Mouse (Mus musculus) limb, embryonic 11.5 days (tissue): ENCODE measurements around the gene Atf1. TPM values are rescaled to one million over a fixed set of nuclear protein-coding genes. Genes with fewer than 3 reads are reported as not detected.
"Not testable (repeated sequence)": the region's sequence is repeated elsewhere in the genome, so short reads cannot be mapped to it uniquely, and the experiment has no call there.

Experiments used
- ATAC-seq: fragments of 200-750 bp; cut with Nextera tagmentation; 2 replicates; pipeline ENCODE4 v1.8.0; 2017; ENCODE audit warnings: low read depth; ENCODE audit not compliant: insufficient number of reproducible peaks, low FRiP score, low TSS enrichment
- DNase-seq: peaks from one replicate; pipeline ENCODE4 v3.0.0-alpha.2; 2015; ENCODE audit warnings: low spot score
- H3K27ac ChIP-seq: fragments of 300-500 bp; sonication (generic); replicated peaks from 2 replicates; pipeline ENCODE4 v1.5.1; 2014; ENCODE audit warnings: low read depth, mild to moderate bottlenecking, low read length
- H3K27me3 ChIP-seq: fragments of 300-500 bp; sonication (generic); 2 replicates; pipeline ENCODE4 v1.6.1; 2014; ENCODE audit warnings: mild to moderate bottlenecking, low read length, mixed read lengths; ENCODE audit not compliant: control insufficient read depth, insufficient read depth
- H3K36me3 ChIP-seq: fragments of 300-500 bp; sonication (generic); 2 replicates; pipeline ENCODE4 v1.6.1; 2014; ENCODE audit warnings: mild to moderate bottlenecking, low read length, moderate library complexity, mixed read lengths; ENCODE audit not compliant: control insufficient read depth, insufficient read depth
- H3K4me1 ChIP-seq: fragments of 300-500 bp; sonication (generic); 2 replicates; pipeline ENCODE4 v1.6.1; 2014; ENCODE audit warnings: low read length, mixed read lengths; ENCODE audit not compliant: control insufficient read depth, insufficient read depth
- H3K4me2 ChIP-seq: fragments of 300-500 bp; sonication (generic); 2 replicates; pipeline ENCODE4 v1.6.1; 2014; ENCODE audit warnings: low read depth, mild to moderate bottlenecking, moderate library complexity; ENCODE audit not compliant: severe bottlenecking
- H3K4me3 ChIP-seq: fragments of 300-500 bp; sonication (generic); 2 replicates; pipeline ENCODE4 v1.5.1; 2014; ENCODE audit warnings: low read depth, low read length
- H3K9ac ChIP-seq: fragments of 300-500 bp; sonication (generic); 2 replicates; pipeline ENCODE4 v1.6.1; 2014; ENCODE audit warnings: mild to moderate bottlenecking, low read length
- H3K9me3 ChIP-seq: fragments of 300-500 bp; sonication (generic); 2 replicates; pipeline ENCODE4 v1.6.1; 2016; ENCODE audit warnings: low read length; ENCODE audit not compliant: control insufficient read depth
- WGBS: fragments of 180-500 bp; shearing (Covaris S2); extraction: QIAGEN DNeasy Blood & Tissue Kit; methylation state at CpG from one replicate; pipeline ENCODE4 v1.1.7; 2014; 5-methylcytosine and 5-hydroxymethylcytosine counted together
- polyA plus RNA-seq: library from polyadenylated mRNA; unstranded; fragments of >200 nt; fragmentation: Nextera tagmentation; extraction: Ambion mirVana; gene quantifications from 2 replicates; pipeline ENCODE4 v1.2.1, GENCODE M21; 2014

The Atf1 gene
- polyA plus RNA-seq, 1 experiment from 2014 or later = 44.5 TPM

DNA sequence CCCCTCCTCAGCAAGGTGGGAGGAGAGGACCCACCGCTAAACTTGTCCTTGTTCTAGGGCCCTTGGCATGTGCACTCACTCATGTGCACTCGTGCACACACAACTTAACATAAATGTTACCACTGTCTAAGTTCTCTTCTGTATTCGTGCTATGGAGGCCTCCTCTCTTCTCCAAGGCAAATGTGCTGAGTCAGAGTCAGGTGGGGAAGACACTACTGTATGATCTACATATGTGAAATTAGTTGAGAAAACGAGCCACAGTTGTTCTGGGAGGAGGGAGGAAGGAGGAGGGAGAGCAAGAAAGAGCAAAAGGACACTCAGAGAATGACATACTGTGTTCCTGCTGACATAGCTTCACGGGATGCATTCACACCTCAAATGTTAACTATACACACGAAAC lies 72.9 kb downstream of the Atf1 start:
- no peaks in the 10 kb centered on the region for H3K36me3 ChIP-seq
- H3K4me1 ChIP-seq = no peaks in the 10 kb centered on the region
- no peaks in the 10 kb centered on the region for H3K9me3 ChIP-seq
- no peak overlapping the region for H3K4me3 ChIP-seq
- WGBS = 86% methylated on average over 6 of the region's 6 CpGs
- no peaks in the 10 kb centered on the region for H3K27me3 ChIP-seq
- no peak overlapping the region for H3K27ac ChIP-seq
- no peak overlapping the region for H3K9ac ChIP-seq
- DNase-seq (no peak), ATAC-seq (no peak)
- H3K4me2 ChIP-seq = no peak overlapping the region

- DNase-seq (no peak), ATAC-seq (no peak)
- Histone ChIP-seq H3K9me3 (no peaks in the 10 kb centered on the region), H3K4me1 (no peaks in the 10 kb centered on the region), H3K4me2 (no peak overlapping the region), H3K27ac (no peak overlapping the region), H3K9ac (no peak overlapping the region), H3K36me3 (no peaks in the 10 kb centered on the region), H3K4me3 (no peak overlapping the region), H3K27me3 (no peaks in the 10 kb centered on the region)
- WGBS = 86% methylated on average over 15 of the region's 15 CpGs
Observed at GRCm38 (mm10) chr15:100301556-100301955, 73.9 kb downstream of the Atf1 start.

GRCm38 (mm10) chr15:100303428-100304018 lies 75.9 kb downstream of the Atf1 start:
- no peak for ATAC-seq
- WGBS = 67% methylated on average over 8 of the region's 8 CpGs
- Histone ChIP-seq H3K4me1 (no peaks in the 10 kb centered on the region), H3K9me3 (no peaks in the 10 kb centered on the region), H3K4me2 (no peak overlapping the region), H3K4me3 (no peak overlapping the region), H3K27ac (no peak overlapping the region), H3K9ac (no peak overlapping the region), H3K27me3 (no peaks in the 10 kb centered on the region), H3K36me3 (no peaks in the 10 kb centered on the region)
- DNase-seq = no peak

DNA sequence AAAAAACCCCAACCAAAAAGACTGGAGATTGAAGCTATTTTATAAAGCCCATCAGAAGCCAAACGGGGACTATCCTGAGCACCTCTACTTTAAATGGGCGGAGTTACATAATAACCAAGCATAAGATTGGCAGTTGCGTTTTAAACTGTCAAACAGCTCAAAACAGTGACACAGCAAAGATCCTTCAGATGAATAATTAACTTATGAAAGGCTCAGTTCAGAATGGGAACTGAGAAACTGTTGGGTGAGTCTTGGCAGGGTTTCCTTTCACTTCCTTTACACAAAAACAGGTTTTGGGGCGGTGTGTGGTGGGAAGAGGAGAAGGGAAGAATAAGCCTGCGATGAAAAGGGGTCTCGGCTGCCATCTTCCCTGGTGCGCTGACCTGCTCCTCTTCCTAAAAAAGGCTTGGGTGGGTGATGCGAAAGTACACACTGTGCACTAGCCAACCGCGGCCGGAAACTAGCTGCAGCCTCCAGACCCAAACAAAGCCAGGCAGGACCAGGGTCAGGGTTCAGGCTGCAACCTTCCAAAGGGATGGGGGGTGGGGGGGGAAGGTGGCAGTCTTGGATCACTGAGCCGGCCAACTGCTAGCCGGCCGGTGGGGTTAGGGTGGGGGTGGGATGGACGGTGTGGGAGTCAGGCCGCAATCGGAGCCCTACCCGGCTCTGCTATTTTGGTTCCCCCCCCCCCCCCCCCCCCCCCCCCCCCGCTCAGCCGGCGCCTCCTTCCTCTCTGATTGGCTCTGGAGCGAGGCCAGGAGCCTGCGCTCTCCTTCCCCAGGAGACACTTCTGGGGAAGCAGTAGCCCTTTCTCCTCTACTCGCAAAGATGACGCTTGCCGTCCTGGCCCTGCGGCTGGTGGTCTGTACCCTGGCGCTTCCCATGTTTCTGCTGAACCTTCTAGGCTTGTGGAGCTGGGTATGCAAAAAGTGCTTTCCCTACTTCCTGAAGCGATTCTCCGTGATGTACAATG lies 76.7 kb downstream of the Atf1 start, which contains the start of gene Mettl7a1:
Gene Mettl7a1, plus strand, starts transcription at position 122 of the 973 bp plus-strand sequence.
- Histone ChIP-seq H3K27ac (no peak within 1 kb of the TSS), H3K4me3 (peak within 1 kb of the TSS; percentile 43), H3K4me1 (no peaks in the 10 kb centered on the region), H3K27me3 (no peaks in the 10 kb centered on the region), H3K36me3 (no peaks in the 10 kb centered on the region), H3K9me3 (no peaks in the 10 kb centered on the region), H3K4me2 (peak within 1 kb of the TSS; percentile 70), H3K9ac (peak within 1 kb of the TSS; percentile 59)
- ATAC-seq (peak; percentile 67; the same call in 1 of the 2 replicates), DNase-seq (peak; percentile 72)
- 5% methylated on average over 22 of the region's 30 CpGs for WGBS

- DNase-seq (no peak), ATAC-seq (no peak)
- WGBS = 77% methylated on average over 2 of the region's 2 CpGs
- Histone ChIP-seq H3K4me2 (no peak overlapping the region), H3K27ac (no peak overlapping the region), H3K4me3 (no peak overlapping the region), H3K27me3 (no peaks in the 10 kb centered on the region), H3K36me3 (no peaks in the 10 kb centered on the region), H3K4me1 (no peaks in the 10 kb centered on the region), H3K9me3 (no peaks in the 10 kb centered on the region), H3K9ac (no peak overlapping the region)
Observed at GRCm38 (mm10) chr15:100306201-100306600, 78.6 kb downstream of the Atf1 start.

GRCm38 (mm10) chr15:100307438-100308096 lies 79.9 kb downstream of the Atf1 start:
- not testable (repeated sequence) for H3K4me1 ChIP-seq, H3K27me3 ChIP-seq, H3K9me3 ChIP-seq, H3K27ac ChIP-seq, H3K36me3 ChIP-seq, H3K9ac ChIP-seq, ATAC-seq, H3K4me3 ChIP-seq, H3K4me2 ChIP-seq
- peak; percentile 44 for DNase-seq
- 41% methylated on average over 11 of the region's 11 CpGs for WGBS

Other genes with a start within 250 kb of the Atf1 start
- gene Dip2b, start 189.2 kb upstream of the Atf1 start, polyA plus RNA-seq = 18.5 and 20.3 TPM in 2 replicates
- gene Tmprss12, start 53.0 kb downstream of the Atf1 start, polyA plus RNA-seq = not detected in 2 replicates
- gene Mettl7a1, start 76.3 kb downstream of the Atf1 start, polyA plus RNA-seq = 1.9 and 3.0 TPM in 2 replicates
- not detected in 2 replicates for gene Mettl7a3, start 107.1 kb downstream of the Atf1 start, polyA plus RNA-seq
- gene Methig1, start 125.3 kb downstream of the Atf1 start, polyA plus RNA-seq = not detected in 2 replicates
- not detected in 2 replicates for gene Mettl7a2, start 125.4 kb downstream of the Atf1 start, polyA plus RNA-seq
- not detected in 2 replicates for gene Higd1c, start 136.7 kb downstream of the Atf1 start, polyA plus RNA-seq
- gene Gm5475, start 194.3 kb downstream of the Atf1 start, polyA plus RNA-seq = not detected in 2 replicates
- 19.5 and 24.3 TPM in 2 replicates for gene Slc11a2, start 197.3 kb downstream of the Atf1 start, polyA plus RNA-seq
- gene Letmd1, start 241.2 kb downstream of the Atf1 start, polyA plus RNA-seq = 30.6 and 31.4 TPM in 2 replicates